Comparison of ENCODE assay signal across 11 mouse cellular contexts in the genomic region with DNA sequence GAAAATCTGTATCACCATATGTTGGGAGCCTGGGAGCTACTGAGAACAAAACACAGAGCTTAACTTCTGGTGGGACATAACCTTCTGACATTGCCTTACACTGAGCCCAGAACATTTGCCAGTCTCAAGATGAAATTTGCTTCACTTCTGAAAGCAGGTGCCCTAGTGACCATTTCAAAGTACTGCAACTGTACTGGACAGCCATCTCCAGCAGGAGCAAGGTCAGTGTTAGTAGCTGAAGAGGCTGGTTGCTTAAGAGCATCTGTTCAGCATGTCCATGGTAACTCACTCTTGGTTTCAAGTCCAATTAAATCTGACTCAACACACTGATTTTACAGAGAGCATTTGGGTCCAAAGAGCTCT. TPM values are rescaled to one million over a fixed set of nuclear protein-coding genes. Genes with fewer than 3 reads are reported as not detected.
DNase-seq lines count a peak whose midpoint lies in the region; ATAC-seq lines count a peak whose summit lies in the region.
"Had no signal": no experiment of that assay in that cellular context is flagged by ENCODE, and none has a peak within 500 bp of the region (broad histone marks: within the 10 kb centered on the region; RNA-seq: fewer than 3 reads in every experiment).

No protein-coding gene starts in this region.

- peak; percentile 34; the same call in 1 of the 2 replicates for ATAC-seq in liver, embryonic 11.5 days (replicated peaks; ENCODE audit: low FRiP score)
- ATAC-seq in liver, embryonic 12.5 days: no peak
- ATAC-seq in megakaryocyte-erythroid progenitor cell, adult 5-6 weeks (replicated peaks; ENCODE audit: low FRiP score, low TSS enrichment, poor library complexity, severe bottlenecking): peak; percentile 93

- no peaks in the 10 kb centered on the region for H3K36me3 ChIP-seq in liver, embryonic 11.5 days (ENCODE audit: control insufficient read depth, insufficient read depth, low read length)
- H3K36me3 ChIP-seq in liver, embryonic 12.5 days: no peaks in the 10 kb centered on the region

- DNase-seq in adrenal gland, postnatal 14 days: peak; percentile 19
- DNase-seq in adrenal gland, postnatal 36 days: no peak
- DNase-seq in liver, embryonic 11.5 days (ENCODE audit: low spot score): no peak
- peak; percentile 6 for DNase-seq in T-cell, adult 2 months (ENCODE audit: low spot score)
- DNase-seq in right cerebral cortex, postnatal 25 days: no peak
- DNase-seq in ovary, postnatal 36 days (ENCODE audit: low spot score): no peak
- DNase-seq: layer of hippocampus, adult 9-11 months; thymus, postnatal 14 days had no signal

- H3K4me3 ChIP-seq in liver, embryonic 11.5 days (ENCODE audit: low read depth, low read length): no peak overlapping the region
- no peak overlapping the region for H3K4me3 ChIP-seq in liver, embryonic 12.5 days

- H3K4me1 ChIP-seq in liver, embryonic 11.5 days (replicated peaks; ENCODE audit: control insufficient read depth, insufficient read depth, low read length): no peaks in the 10 kb centered on the region
- no peaks in the 10 kb centered on the region for H3K4me1 ChIP-seq in liver, embryonic 12.5 days

- H3K27me3 ChIP-seq in liver, embryonic 11.5 days (replicated peaks; ENCODE audit: control insufficient read depth, insufficient read depth, low read length): no peaks in the 10 kb centered on the region
- no peaks in the 10 kb centered on the region for H3K27me3 ChIP-seq in liver, embryonic 12.5 days (replicated peaks)

- no peaks in the 10 kb centered on the region for H3K9me3 ChIP-seq in liver, embryonic 11.5 days (ENCODE audit: control insufficient read depth, low read length)
- no peaks in the 10 kb centered on the region for H3K9me3 ChIP-seq in liver, embryonic 12.5 days (replicated peaks)

- no peak overlapping the region for H3K27ac ChIP-seq in liver, embryonic 11.5 days (ENCODE audit: low read depth, low read length)
- H3K27ac ChIP-seq in liver, embryonic 12.5 days: no peak overlapping the region
- H3K27ac ChIP-seq: macrophage had no signal

- no peak overlapping the region for H3K9ac ChIP-seq in liver, embryonic 11.5 days (ENCODE audit: low read depth, low read length)
- H3K9ac ChIP-seq in liver, embryonic 12.5 days: no peak overlapping the region

- no peak overlapping the region for H3K4me2 ChIP-seq in liver, embryonic 11.5 days
- no peak overlapping the region for H3K4me2 ChIP-seq in liver, embryonic 12.5 days

RNA-seq across cellular contexts. Expression of gene Cdca7l, which starts 16.8 kb away (rescaled TPM):
- total RNA-seq in adrenal gland, postnatal 14 days (2021): 6.7 and 6.9 TPM in 2 replicates
- total RNA-seq in adrenal gland, postnatal 36 days (2021): 1 to 10 TPM; 2.7 to 5.1 TPM
- 48.3 and 54.9 TPM in 2 replicates for polyA plus RNA-seq in liver, embryonic 11.5 days (2014; fragmentation: Nextera tagmentation; extraction: Ambion mirVana)
- 34.8 and 35.2 TPM in 2 replicates for polyA plus RNA-seq in liver, embryonic 12.5 days (2016; fragmentation: Nextera tagmentation; extraction: Ambion mirVana)
- total RNA-seq in megakaryocyte-erythroid progenitor cell, adult 5-6 weeks (2014; fragmentation: Nextera tagmentation): 52.3 and 91.9 TPM in 2 replicates
- total RNA-seq in megakaryocyte-erythroid progenitor cell, adult 5-6 weeks (2017): 143 and 164 TPM in 2 replicates

Comparison
In these comparisons a context has a peak if more than half of its experiments do, and no peak if none do; other contexts are left out.
1. DNase-seq: peak in adrenal gland, postnatal 14 days (single experiment) and T-cell, adult 2 months (single experiment); none in adrenal gland, postnatal 36 days (0 of 2), liver, embryonic 11.5 days (single experiment), right cerebral cortex, postnatal 25 days (single experiment) and ovary, postnatal 36 days (single experiment).